Mouse (Mus musculus) lung, adult 2 months (tissue): ENCODE measurements around the gene Rab5b. TPM values are rescaled to one million over a fixed set of nuclear protein-coding genes. Genes with fewer than 3 reads are reported as not detected.
"Not testable (repeated sequence)": the region's sequence is repeated elsewhere in the genome, so short reads cannot be mapped to it uniquely, and the experiment has no call there.

Experiments used
- DNase-seq: peaks from one replicate; pipeline ENCODE4 v3.0.0; 2022
- H3K4me1 ChIP-seq: fragments of 200-500 bp; 2 replicates; pipeline ENCODE4 v1.6.1; 2011; ENCODE audit warnings: low read length; ENCODE audit not compliant: control insufficient read depth, insufficient read depth
- H3K4me3 ChIP-seq: fragments of 200-500 bp; replicated peaks from 2 replicates; pipeline ENCODE3; 2011; ENCODE audit warnings: low read depth, mild to moderate bottlenecking, control low read depth, low read length; ENCODE audit errors: extremely low read depth
- CTCF ChIP-seq: fragments of 200-500 bp; IDR thresholded peaks from 2 replicates; pipeline ENCODE4 v1.5.1; 2011; ENCODE audit warnings: mild to moderate bottlenecking, low read length, control low read depth; ENCODE audit not compliant: insufficient read depth
- POLR2A ChIP-seq: fragments of 200-500 bp; IDR thresholded peaks from 2 replicates; pipeline ENCODE4 v1.6.1; 2011; ENCODE audit warnings: low read depth, mild to moderate bottlenecking, control low read depth, low read length, borderline replicate concordance; ENCODE audit errors: extremely low read depth
- WGBS: fragments of 180-500 bp; shearing (Covaris S2); methylation state at CpG from one replicate; pipeline ENCODE4 v1.1.7; 2018; 5-methylcytosine and 5-hydroxymethylcytosine counted together
- polyA plus RNA-seq: library from polyadenylated mRNA; depleted of rRNA; stranded (reverse); fragments of >200 nt; gene quantifications from 2 replicates; pipeline ENCODE4 v1.2.3, GENCODE M21; 2012; rRNA removed

Gene Rab5b
- polyA plus RNA-seq, 1 experiment = 109 TPM

GRCm38 (mm10) chr10:128631571-128631970, 64.5 kb downstream of the Rab5b start:
- no peak for DNase-seq
- Histone ChIP-seq H3K4me1 (no peaks in the 10 kb centered on the region), H3K4me3 (no peak overlapping the region)
- TF ChIP-seq POLR2A (no peak), CTCF (no peak)
- 23% methylated on average over 6 of the region's 6 CpGs for WGBS

GRCm38 (mm10) chr10:128630306-128630705, 65.8 kb downstream of the Rab5b start:
- H3K4me3 ChIP-seq, H3K4me1 ChIP-seq, DNase-seq: not testable (repeated sequence)
- whole genome bisulfite sequencing = 85% methylated on average over 5 of the region's 5 CpGs

DNA sequence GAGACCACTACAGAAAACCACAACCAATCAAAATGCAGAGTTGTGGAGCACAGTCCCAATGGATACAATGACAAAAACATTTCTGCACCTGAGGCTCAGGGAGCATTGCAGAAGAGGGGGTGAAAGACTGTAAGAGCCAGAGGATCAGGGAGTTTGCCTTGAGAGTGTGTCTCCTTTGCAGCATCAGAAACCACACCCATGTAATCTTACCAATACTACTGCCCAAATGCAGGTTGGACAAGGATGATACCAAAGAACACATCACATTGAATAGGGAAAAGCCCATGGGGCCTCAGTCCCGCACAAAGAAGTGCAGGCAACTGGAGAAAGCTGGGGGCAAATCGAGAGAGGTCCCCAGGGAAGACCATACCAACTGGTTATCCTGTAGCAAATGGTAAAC, 66.3 kb downstream of the Rab5b start:
- WGBS = 84% methylated on average over 2 of the region's 2 CpGs
- TF ChIP-seq CTCF (no peak), POLR2A (no peak)

DNA sequence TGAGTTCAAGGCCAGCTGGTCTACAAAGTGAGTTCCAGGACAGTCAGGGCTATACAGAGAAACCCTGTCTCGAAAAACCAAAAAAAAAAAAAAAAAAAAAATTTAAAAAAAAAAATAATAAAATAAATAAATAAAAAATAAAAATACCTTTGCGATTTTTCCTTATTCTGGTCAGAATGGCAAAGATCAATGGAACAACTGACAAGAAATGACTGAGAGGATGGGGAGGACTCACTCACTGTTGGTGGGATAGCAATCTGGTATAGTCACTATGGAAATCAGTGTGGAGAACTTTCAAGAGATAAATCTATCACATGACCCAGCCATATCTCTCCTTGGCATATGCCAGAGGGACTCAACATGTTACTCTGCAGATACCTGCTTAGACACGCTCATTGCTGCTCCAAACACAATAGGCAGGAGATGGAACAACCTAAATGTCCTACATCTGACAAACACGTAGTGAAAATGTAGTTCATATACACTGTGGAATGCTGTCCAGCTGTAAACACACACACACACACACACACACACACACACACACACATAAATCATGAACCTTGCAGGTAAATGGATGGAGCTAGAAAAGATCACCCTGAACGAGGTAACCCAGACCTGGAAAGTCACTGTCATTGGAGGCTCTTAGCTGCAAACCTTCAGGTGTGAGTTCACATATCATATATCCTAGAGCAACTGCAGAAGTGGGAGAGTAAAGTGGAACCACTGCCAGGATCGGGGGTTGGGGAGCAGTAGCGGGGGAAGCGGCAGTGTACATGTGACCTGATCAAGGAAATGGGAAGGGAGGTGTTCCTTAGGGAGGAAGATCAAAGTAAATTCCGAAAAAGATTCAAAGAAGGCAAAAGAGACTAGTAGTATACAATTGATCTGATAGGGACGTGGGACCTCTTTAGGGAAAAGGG, 68.4 kb downstream of the Rab5b start:
- H3K4me3 ChIP-seq = no peak overlapping the region
- no peak for TF ChIP-seq POLR2A
- TF ChIP-seq CTCF = no peak
- peaks cover 6% of the 10 kb centered on the region for H3K4me1 ChIP-seq
- DNase-seq = no peak
- 59% methylated on average over 10 of the region's 10 CpGs for WGBS

More for the DNA sequence above, 66.3 kb downstream of the Rab5b start:
- Histone ChIP-seq H3K4me1 (peaks cover 6% of the 10 kb centered on the region), H3K4me3 (no peak overlapping the region)
- DNase-seq = no peak

Other genes with a start within 250 kb of the Rab5b start
- gene Smarcc2, start 237.0 kb downstream of the Rab5b start, polyA plus RNA-seq = 99.8 TPM in 2 replicates
- gene Myl6, start 202.1 kb downstream of the Rab5b start, polyA plus RNA-seq = 771 and 1,159 TPM in 2 replicates
- gene Myl6b, start 197.6 kb downstream of the Rab5b start, polyA plus RNA-seq = 1.9 and 2.0 TPM in 2 replicates
- 94.9 and 97.2 TPM in 2 replicates for gene Esyt1, start 170.4 kb downstream of the Rab5b start, polyA plus RNA-seq
- gene Zc3h10, start 148.5 kb downstream of the Rab5b start, polyA plus RNA-seq = 13.2 and 15.1 TPM in 2 replicates
- gene Rpl41, start 147.0 kb downstream of the Rab5b start, polyA plus RNA-seq = 1,224 and 1,373 TPM in 2 replicates
- gene Pa2g4, start 130.3 kb downstream of the Rab5b start, polyA plus RNA-seq = 13.7 and 23.9 TPM in 2 replicates
- 20.0 and 24.9 TPM in 2 replicates for gene Erbb3, start 106.6 kb downstream of the Rab5b start, polyA plus RNA-seq
- 421 and 530 TPM in 2 replicates for gene Rps26, start 69.5 kb downstream of the Rab5b start, polyA plus RNA-seq
- 2.7 and 4.4 TPM in 2 replicates for gene Ikzf4, start 50.3 kb downstream of the Rab5b start, polyA plus RNA-seq
- gene Suox, start 22.2 kb downstream of the Rab5b start, polyA plus RNA-seq = 8.9 and 15.3 TPM in 2 replicates
- 0.36 and 0.51 TPM in 2 replicates for gene Pmel, start 7.9 kb upstream of the Rab5b start, polyA plus RNA-seq
- 11.4 and 17.3 TPM in 2 replicates for gene Cdk2, start 8.8 kb upstream of the Rab5b start, polyA plus RNA-seq
- gene Dgka, start 48.6 kb upstream of the Rab5b start, polyA plus RNA-seq = 38.4 and 53.7 TPM in 2 replicates
- gene Pym1, start 51.6 kb upstream of the Rab5b start, polyA plus RNA-seq = 15.9 and 22.4 TPM in 2 replicates
- 10.0 and 10.3 TPM in 2 replicates for gene Mmp19, start 94.6 kb upstream of the Rab5b start, polyA plus RNA-seq
- 14.8 and 22.7 TPM in 2 replicates for gene Dnajc14, start 107.8 kb upstream of the Rab5b start, polyA plus RNA-seq
- gene Tmem198b, start 108.1 kb upstream of the Rab5b start, polyA plus RNA-seq = 18.3 and 20.6 TPM in 2 replicates
- 3.4 and 9.9 TPM in 2 replicates for gene Sarnp, start 121.1 kb upstream of the Rab5b start, polyA plus RNA-seq
- 47.5 and 64.6 TPM in 2 replicates for gene Ormdl2, start 125.4 kb upstream of the Rab5b start, polyA plus RNA-seq
- 0.45 and 0.99 TPM in 2 replicates for gene Gdf11, start 195.5 kb upstream of the Rab5b start, polyA plus RNA-seq
- gene Cd63, start 204.7 kb upstream of the Rab5b start, polyA plus RNA-seq = 110 and 132 TPM in 2 replicates
- 20.1 and 20.3 TPM in 2 replicates for gene Rdh5, start 226.6 kb upstream of the Rab5b start, polyA plus RNA-seq
- gene Bloc1s1, start 227.8 kb upstream of the Rab5b start, polyA plus RNA-seq = 171 and 192 TPM in 2 replicates
- gene Itga7, start 237.6 kb upstream of the Rab5b start, polyA plus RNA-seq = 31.5 and 37.6 TPM in 2 replicates